Mouse (Mus musculus) G1E (cell line): ENCODE results near the gene 4931422A03Rik.

Source experiments
- CTCF ChIP-seq: IDR thresholded peaks from 2 replicates; pipeline ENCODE4 v1.5.1; 2012; ENCODE audit warnings: low read depth, low read length, inconsistent platforms, mixed read lengths
- GATA1 ChIP-seq: IDR thresholded peaks from 2 replicates; pipeline ENCODE4 v1.6.1; 2012; ENCODE audit warnings: borderline replicate concordance, low read length, inconsistent platforms, mixed read lengths
- TAL1 ChIP-seq: conservative IDR thresholded peaks from 2 replicates; pipeline ENCODE4 v1.6.1; 2012; ENCODE audit warnings: low read depth, low read length, inconsistent platforms, mixed read lengths

- no peak for TF ChIP-seq CTCF
- no peak for TF ChIP-seq TAL1
- no peak for TF ChIP-seq GATA1
Measured at GRCm38 (mm10) chr2:104001861-104002260, 26.3 kb downstream of the 4931422A03Rik start.
